Mouse (Mus musculus) kidney, postnatal 14 days (tissue): ENCODE measurements at regions not wholly inside any gene's neighbourhood (a gene's known extent, or its start where the extent isn't known, plus 50 kb on each side); places are given as distances from the start of the nearest gene placed in this dataset.

Experiments used
- DNase-seq: peaks from one replicate; pipeline ENCODE4 v3.0.0; 2022; ENCODE audit warnings: mixed read lengths

GRCm38 (mm10) chr2:12614345-12614744 is 195.1 kb upstream of the Mindy3 start:
- DNase-seq = no peak

GRCm38 (mm10) chr2:12613858-12614257 is 194.6 kb upstream of the Mindy3 start:
- DNase-seq = no peak

GRCm38 (mm10) chr2:12582566-12582965 is 163.3 kb upstream of the Mindy3 start:
- peak; percentile 1 for DNase-seq

- DNase-seq = no peak
These were observed 138.5 kb upstream of the Mindy3 start for GRCm38 (mm10) chr2:12557736-12558135.

GRCm38 (mm10) chr2:12522411-12522810 is 103.1 kb upstream of the Mindy3 start:
- no peak for DNase-seq

GRCm38 (mm10) chr2:12521744-12522143 is 102.5 kb upstream of the Mindy3 start:
- no peak for DNase-seq

GRCm38 (mm10) chr2:12492369-12492768 is 73.1 kb upstream of the Mindy3 start:
- no peak for DNase-seq

- DNase-seq = no peak
These were observed 50.4 kb upstream of the Mindy3 start for GRCm38 (mm10) chr2:12469440-12470339.
